Mouse (Mus musculus) kidney, postnatal 0 days (tissue): ENCODE measurements around the gene Srsf6. TPM values are rescaled to one million over a fixed set of nuclear protein-coding genes. Genes with fewer than 3 reads are reported as not detected.

Experiments used
- ATAC-seq: fragments of 200-750 bp; cut with Nextera tagmentation; replicated peaks from 2 replicates; pipeline ENCODE4 v1.8.0; 2017; ENCODE audit warnings: low read depth, moderate number of reproducible peaks, moderate TSS enrichment, moderate library complexity; ENCODE audit not compliant: low FRiP score
- DNase-seq: peaks from one replicate; pipeline ENCODE4 v3.0.0-alpha.2; 2016; ENCODE audit warnings: low spot score
- H3K27ac ChIP-seq: fragments of 300-500 bp; sonication (generic); 2 replicates; pipeline ENCODE4 v1.5.1; 2014; ENCODE audit warnings: mild to moderate bottlenecking
- H3K27me3 ChIP-seq: fragments of 300-500 bp; sonication (generic); 2 replicates; pipeline ENCODE4 v1.6.1; 2014; ENCODE audit warnings: low read length, mixed read lengths; ENCODE audit not compliant: insufficient read depth
- H3K36me3 ChIP-seq: fragments of 300-500 bp; sonication (generic); 2 replicates; pipeline ENCODE4 v1.6.1; 2014; ENCODE audit warnings: low read length, mixed read lengths; ENCODE audit not compliant: insufficient read depth
- H3K4me1 ChIP-seq: fragments of 300-500 bp; sonication (generic); replicated peaks from 2 replicates; pipeline ENCODE4 v1.6.1; 2014; ENCODE audit warnings: antibody characterized with exemption, low read length, mixed read lengths; ENCODE audit not compliant: insufficient read depth
- H3K4me2 ChIP-seq: fragments of 300-500 bp; sonication (generic); 2 replicates; pipeline ENCODE4 v1.6.1; 2014; ENCODE audit warnings: mild to moderate bottlenecking, low read length, moderate library complexity, mixed read lengths
- H3K4me3 ChIP-seq: fragments of 300-500 bp; sonication (generic); replicated peaks from 2 replicates; pipeline ENCODE4 v1.5.1; 2014; ENCODE audit warnings: low read depth, low read length
- H3K9ac ChIP-seq: fragments of 300-500 bp; sonication (generic); 2 replicates; pipeline ENCODE4 v1.6.1; 2014; ENCODE audit warnings: low read depth, low read length
- H3K9me3 ChIP-seq: fragments of 300-500 bp; sonication (generic); replicated peaks from 2 replicates; pipeline ENCODE4 v1.6.1; 2016; ENCODE audit warnings: low read length, inconsistent platforms, mixed read lengths
- CTCF ChIP-seq: IDR thresholded peaks from 2 replicates; pipeline ENCODE4 v1.5.1; 2016; ENCODE audit warnings: antibody characterized with exemption, low read depth, mild to moderate bottlenecking, moderate library complexity
- WGBS: fragments of 180-500 bp; shearing (Covaris S2); extraction: QIAGEN DNeasy Blood & Tissue Kit; methylation state at CpG from one replicate; pipeline ENCODE4 v1.1.7; 2014; 5-methylcytosine and 5-hydroxymethylcytosine counted together
- polyA plus RNA-seq: library from polyadenylated mRNA; unstranded; fragments of >200 nt; fragmentation: Nextera tagmentation; extraction: Ambion mirVana; gene quantifications from 2 replicates; pipeline ENCODE4 v1.2.1, GENCODE M21; 2015

The Srsf6 gene
- polyA plus RNA-seq, 1 experiment from 2014 or later, result 146 TPM

DNA sequence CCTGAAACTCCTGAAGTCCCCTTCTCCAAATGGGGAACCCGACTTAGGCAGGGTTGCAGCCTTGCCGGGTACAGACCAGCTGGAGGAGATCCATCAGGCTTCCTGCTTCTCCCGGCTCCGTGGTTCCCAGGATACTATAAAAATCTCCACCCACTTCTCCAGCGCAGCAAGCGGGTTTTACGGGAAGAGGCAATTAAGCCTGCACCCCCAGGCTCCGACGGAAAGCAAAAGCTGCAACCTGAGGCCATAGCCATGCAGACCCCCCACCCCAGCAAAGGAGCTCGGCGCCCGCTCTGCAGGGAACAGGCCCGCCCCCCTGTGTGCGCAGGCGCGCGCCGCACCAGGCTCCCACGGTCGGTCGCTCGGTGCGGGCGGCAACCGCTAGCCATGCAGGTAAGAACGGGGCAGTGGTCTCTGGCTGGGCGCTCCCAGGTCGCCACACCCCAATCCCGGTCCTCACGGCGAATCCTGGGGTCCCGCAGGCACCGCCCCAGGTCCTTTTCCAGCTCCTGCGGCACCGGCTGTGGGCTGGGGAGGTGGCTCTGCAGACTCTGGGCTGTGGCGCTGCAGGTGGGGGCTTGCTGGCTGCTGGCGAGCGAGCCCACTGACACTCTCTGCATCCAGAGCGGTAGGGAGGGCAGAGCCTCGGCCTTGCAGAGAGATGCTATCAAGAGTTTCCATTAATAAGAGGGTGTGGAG lies 12.0 kb downstream of the Srsf6 start, which contains the start of gene L3mbtl1:
TSS of gene L3mbtl1 (plus strand) at position 325 of the 699 bp plus-strand sequence.
- Histone ChIP-seq H3K9me3 (no peaks in the 10 kb centered on the region), H3K4me3 (peak within 1 kb of the TSS; percentile 53), H3K4me2 (peak within 1 kb of the TSS; percentile 98), H3K27me3 (no peaks in the 10 kb centered on the region), H3K9ac (peak within 1 kb of the TSS; percentile 49; the same call in 1 of the 2 replicates), H3K36me3 (peaks cover 12% of the 10 kb centered on the region), H3K27ac (no peak within 1 kb of the TSS), H3K4me1 (0 out of 2 replicates have a peak, but pooled peaks cover 8% of the 10 kb centered on the region)
- peak; percentile 45 for DNase-seq
- peak; percentile 22; the same call in 1 of the 2 replicates for ATAC-seq
- WGBS, result under 1% methylated on average over 40 of the region's 40 CpGs
- TF ChIP-seq CTCF, result no peak

GRCm38 (mm10) chr2:162943931-162944330 lies 12.6 kb downstream of the Srsf6 start:
- ATAC-seq (no peak), DNase-seq (no peak)
- Histone ChIP-seq H3K9ac (no peak overlapping the region), H3K27me3 (no peaks in the 10 kb centered on the region), H3K4me2 (peak overlapping the region; percentile 98), H3K4me3 (0 out of 2 replicates have a peak overlapping the region, but pooled peaks have one; percentile 53), H3K4me1 (0 out of 2 replicates have a peak, but pooled peaks cover 8% of the 10 kb centered on the region), H3K27ac (no peak overlapping the region), H3K9me3 (no peaks in the 10 kb centered on the region), H3K36me3 (peaks cover 6% of the 10 kb centered on the region)
- 6% methylated on average over 11 of the region's 11 CpGs for WGBS
- TF ChIP-seq CTCF, result no peak

- 0 out of 2 replicates have a peak, but pooled peaks cover 8% of the 10 kb centered on the region for H3K4me1 ChIP-seq
- no peak overlapping the region for H3K27ac ChIP-seq
- 88% methylated on average over 5 of the region's 5 CpGs for WGBS
- no peak for TF ChIP-seq CTCF
- DNase-seq, result no peak
- no peak for ATAC-seq
- H3K4me2 ChIP-seq, result no peak overlapping the region
- H3K36me3 ChIP-seq, result no peaks in the 10 kb centered on the region
- H3K9me3 ChIP-seq, result no peaks in the 10 kb centered on the region
- no peaks in the 10 kb centered on the region for H3K27me3 ChIP-seq
- H3K4me3 ChIP-seq, result no peak overlapping the region
- no peak overlapping the region for H3K9ac ChIP-seq
Observed at GRCm38 (mm10) chr2:162946964-162947363, 15.6 kb downstream of the Srsf6 start.

DNA sequence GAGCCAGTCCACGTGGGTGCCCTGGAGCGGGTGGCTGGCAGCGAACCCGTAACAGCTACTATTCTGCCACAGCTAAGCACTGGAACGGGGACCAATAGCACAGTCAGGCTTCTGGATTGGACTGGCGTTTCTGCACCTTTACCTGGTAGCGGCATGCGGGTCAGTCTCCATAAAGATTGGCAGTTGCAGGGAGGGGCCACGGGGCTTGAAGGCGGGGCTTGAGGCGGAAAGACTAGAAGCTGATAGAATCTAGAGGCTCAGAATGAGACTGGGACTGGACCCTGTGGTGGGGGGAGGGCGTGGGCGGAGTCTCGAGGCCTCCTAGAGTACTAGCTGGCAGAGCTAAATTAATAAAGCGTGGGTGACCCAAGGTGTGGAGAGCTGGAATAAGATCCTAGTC lies 16.4 kb downstream of the Srsf6 start:
- peak overlapping the region; percentile 16 for H3K4me2 ChIP-seq
- H3K9me3 ChIP-seq, result no peaks in the 10 kb centered on the region
- no peak overlapping the region for H3K4me3 ChIP-seq
- WGBS, result 36% methylated on average over 15 of the region's 15 CpGs
- no peak for DNase-seq
- no peak for TF ChIP-seq CTCF
- H3K36me3 ChIP-seq, result no peaks in the 10 kb centered on the region
- 0 out of 2 replicates have a peak, but pooled peaks cover 8% of the 10 kb centered on the region for H3K4me1 ChIP-seq
- no peak overlapping the region for H3K9ac ChIP-seq
- H3K27me3 ChIP-seq, result no peaks in the 10 kb centered on the region
- peak; percentile 37 for ATAC-seq
- H3K27ac ChIP-seq, result no peak overlapping the region

- no peak for DNase-seq
- ATAC-seq, result no peak; the same call in 1 of the 2 replicates
- Histone ChIP-seq H3K36me3 (no peaks in the 10 kb centered on the region), H3K4me3 (no peak overlapping the region), H3K27ac (no peak overlapping the region), H3K4me1 (0 out of 2 replicates have a peak, but pooled peaks cover 7% of the 10 kb centered on the region), H3K4me2 (peak overlapping the region; percentile 16), H3K9ac (no peak overlapping the region), H3K9me3 (no peaks in the 10 kb centered on the region), H3K27me3 (no peaks in the 10 kb centered on the region)
- 68% methylated on average over 14 of the region's 14 CpGs for WGBS
- no peak for TF ChIP-seq CTCF
Observed at GRCm38 (mm10) chr2:162948221-162948620, 16.9 kb downstream of the Srsf6 start.

- no peak for DNase-seq
- no peak for TF ChIP-seq CTCF
- H3K4me2 ChIP-seq, result no peak overlapping the region
- no peaks in the 10 kb centered on the region for H3K9me3 ChIP-seq
- H3K27ac ChIP-seq, result no peak overlapping the region
- H3K4me3 ChIP-seq, result no peak overlapping the region
- 98% methylated on average over 2 of the region's 2 CpGs for WGBS
- no peaks in the 10 kb centered on the region for H3K36me3 ChIP-seq
- H3K4me1 ChIP-seq, result 0 out of 2 replicates have a peak, but pooled peaks cover 3% of the 10 kb centered on the region
- no peak overlapping the region for H3K9ac ChIP-seq
- no peaks in the 10 kb centered on the region for H3K27me3 ChIP-seq
- ATAC-seq, result no peak
Observed at GRCm38 (mm10) chr2:162950776-162951175, 19.4 kb downstream of the Srsf6 start.
